Mouse (Mus musculus) urinary bladder, postnatal 36 days (tissue): ENCODE results near the gene Lrrc4c.

ENCODE experiments used
- DNase-seq, 2 experiments: peaks; one replicate each; pipeline ENCODE4 v3.0.0; 2022; ENCODE audit warnings: low spot score in 2 of 2, mixed read lengths in 1 of 2

Lrrc4c gene

DNA sequence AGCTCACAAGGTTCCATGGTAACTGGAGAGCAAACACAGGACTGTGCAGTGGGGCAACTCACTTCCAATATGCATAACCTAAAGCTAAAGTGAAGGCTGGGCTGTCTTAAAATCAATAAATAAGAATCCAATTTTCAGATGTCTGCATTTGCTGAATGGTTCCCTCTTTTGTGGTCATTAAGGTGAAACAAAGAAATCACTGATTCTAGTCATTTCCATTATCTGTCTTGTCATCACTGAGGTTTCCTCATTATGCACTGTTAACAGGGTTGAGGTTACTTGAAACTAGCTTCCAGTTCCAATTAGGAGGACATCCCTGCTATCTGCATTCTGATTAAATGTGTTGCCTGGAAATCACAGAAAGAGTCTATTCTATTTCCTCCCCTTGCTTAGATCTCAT is 1291.5 kb downstream of the Lrrc4c start:
- no peak for DNase-seq

DNA sequence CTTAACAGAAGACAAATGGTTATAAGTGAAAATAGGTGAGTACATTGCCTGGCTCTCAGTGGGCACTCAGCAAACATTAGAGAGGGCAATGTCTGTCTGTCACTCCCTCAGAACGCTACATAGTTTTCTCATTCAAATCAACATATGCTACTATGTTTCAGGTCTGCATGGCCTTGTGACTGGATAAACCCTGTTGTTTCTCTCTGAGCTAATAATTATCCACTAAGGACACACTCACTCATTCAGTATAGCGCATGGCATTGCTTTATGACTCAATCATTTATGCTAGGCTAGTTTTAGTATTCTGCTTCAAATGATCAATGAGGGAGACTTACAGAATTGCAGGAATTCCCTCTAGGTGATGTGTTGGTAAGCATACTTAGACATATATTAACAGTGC is 1292.6 kb downstream of the Lrrc4c start:
- no peak for DNase-seq

DNA sequence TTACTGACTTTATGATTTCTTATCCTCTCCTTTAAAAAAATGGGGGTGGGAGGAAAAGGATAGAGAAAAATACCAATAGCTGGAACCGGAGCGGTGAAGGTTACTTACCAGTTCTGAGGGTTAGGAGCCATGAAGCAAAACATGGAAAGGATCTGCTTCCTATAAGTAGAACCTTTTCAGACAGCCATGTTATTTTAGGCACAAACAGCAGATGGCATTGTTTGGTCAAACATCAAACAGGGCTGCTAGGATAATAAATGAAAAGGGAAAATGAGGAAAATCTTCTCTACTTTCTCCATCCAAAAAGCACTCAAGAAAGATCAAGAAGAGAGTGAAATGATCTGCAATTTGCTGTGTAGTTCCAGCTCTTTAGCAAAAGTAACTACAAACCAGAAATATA is 1296.8 kb downstream of the Lrrc4c start:
- no peak for DNase-seq

DNA sequence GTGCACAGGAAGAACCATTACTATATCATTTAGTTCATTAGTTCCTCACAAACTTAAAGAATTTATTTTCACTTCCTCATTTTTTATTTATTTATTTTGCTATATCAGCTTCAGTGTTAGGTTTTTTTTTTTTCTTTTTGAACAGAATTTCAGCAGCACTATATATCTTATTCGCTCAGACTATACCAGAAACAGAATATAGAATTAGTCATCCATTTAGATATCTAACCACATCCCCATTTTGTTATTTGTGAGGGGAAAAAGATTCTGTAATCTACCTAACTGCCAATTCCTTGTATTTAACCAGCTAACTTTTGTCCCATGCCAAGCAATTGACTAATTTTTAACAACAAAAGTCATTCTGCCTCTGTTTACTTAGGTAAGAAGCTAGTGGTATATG is 1300.6 kb downstream of the Lrrc4c start:
- DNase-seq = no peak

DNA sequence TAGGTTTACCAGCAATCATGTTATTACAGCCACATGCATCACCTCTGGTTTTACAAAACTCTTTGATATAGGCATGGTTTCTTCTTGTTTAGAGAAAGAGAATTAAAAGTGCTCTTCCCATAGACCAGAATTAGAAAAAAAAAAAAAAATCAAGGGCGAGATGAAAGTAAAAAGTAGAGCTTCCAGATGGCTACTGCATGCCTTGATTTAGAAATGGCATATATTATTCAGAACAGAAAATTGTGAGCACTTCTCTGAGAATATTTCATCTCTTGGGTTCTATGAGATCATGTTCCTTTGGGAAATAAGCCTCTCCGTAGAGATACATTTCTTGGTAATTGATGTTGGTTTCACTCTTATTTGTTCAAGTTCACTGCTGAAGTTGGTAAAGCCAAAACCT is 1322.0 kb downstream of the Lrrc4c start:
- no peak for DNase-seq

DNA sequence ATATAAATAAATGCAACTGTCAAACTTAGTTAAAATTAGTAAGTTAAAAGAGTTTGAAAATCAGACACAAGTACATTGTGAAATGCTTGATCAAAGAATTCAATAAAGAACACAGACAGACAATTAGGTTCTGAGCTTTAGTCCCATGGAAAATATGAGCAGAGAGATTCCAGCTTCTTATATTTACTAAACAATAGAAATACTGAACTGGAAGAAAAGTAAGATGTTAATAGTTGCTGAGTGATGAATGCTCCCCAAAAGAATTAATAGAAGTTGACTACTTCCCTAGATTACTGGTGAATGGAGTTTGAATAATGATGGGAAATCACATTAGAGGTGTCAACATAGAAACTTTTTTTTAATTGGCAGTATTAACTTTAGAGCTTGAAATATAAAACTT is 1323.7 kb downstream of the Lrrc4c start:
- DNase-seq = no peak

DNA sequence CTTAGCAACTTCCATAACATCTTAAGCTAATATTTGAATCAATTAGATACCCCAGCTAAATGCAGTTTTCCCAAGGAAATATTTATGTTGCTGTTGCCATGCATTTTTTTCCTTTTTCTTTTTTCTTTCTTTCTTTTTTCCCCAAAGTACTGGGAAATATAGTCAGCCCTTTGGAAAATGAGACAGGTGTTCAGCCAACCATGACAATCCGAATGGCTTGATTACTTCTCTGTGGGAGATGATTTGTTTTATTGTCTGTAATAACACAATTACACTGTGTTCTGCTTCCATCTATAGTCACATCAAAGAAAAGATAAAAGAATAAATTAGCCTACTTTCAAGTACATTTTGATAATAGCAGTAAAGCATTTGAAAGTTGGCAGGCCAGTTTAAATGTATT is 1334.7 kb downstream of the Lrrc4c start:
- DNase-seq = no peak
